Mouse (Mus musculus) spleen, adult 2 months (tissue): Measurements from ENCODE around the gene 2310034G01Rik.

Experiments
- CTCF ChIP-seq: fragments of 200-500 bp; IDR thresholded peaks from 2 replicates; pipeline ENCODE4 v1.5.1; 2011; ENCODE audit warnings: mild to moderate bottlenecking, inconsistent platforms; ENCODE audit not compliant: insufficient read depth, insufficient read length, insufficient replicate concordance; ENCODE audit errors: extremely low read depth
- POLR2A ChIP-seq: fragments of 200-500 bp; IDR thresholded peaks from 2 replicates; pipeline ENCODE4 v1.6.1; 2011; ENCODE audit warnings: low read depth, low read length, inconsistent platforms

- TF ChIP-seq POLR2A (no peak), CTCF (no peak)
Measured at GRCm38 (mm10) chr19:46347146-46347545, 3.0 kb downstream of the 2310034G01Rik start.
